Mouse (Mus musculus): ENCODE measurements at regions not wholly inside any gene's neighbourhood (a gene's known extent, or its start where the extent isn't known, plus 50 kb on each side); places are given as distances from the start of the nearest gene placed in this dataset.
A peak's percentile ranks its signal among the peaks of the same experiment; 100 is the strongest.

GRCm38 (mm10) chr16:21293569-21293968 lies 89.0 kb downstream of the Ephb3 start:
- H3K36me3 ChIP-seq (ENCODE audit: control insufficient read depth, insufficient read depth, low read length), result no peaks in the 10 kb centered on the region
- 0 out of 2 replicates have a peak overlapping the region, but pooled peaks have one; percentile 39 for H3K9ac ChIP-seq (ENCODE audit: low read depth, low read length)
- H3K4me1 ChIP-seq (ENCODE audit: control insufficient read depth, insufficient read depth, low read length), result peaks cover 39% of the 10 kb centered on the region
- peak overlapping the region; percentile 36 for H3K27ac ChIP-seq (ENCODE audit: low read depth, low read length)
- 9% methylated on average over 3 of the region's 3 CpGs for WGBS (ENCODE audit: insufficient replicate concordance)
- H3K4me2 ChIP-seq, result peak overlapping the region; percentile 27; the same call in 1 of the 2 replicates
- 0 out of 2 replicates have a peak, but pooled peaks have one; percentile 36 for ATAC-seq (replicated peaks; ENCODE audit: insufficient number of reproducible peaks, low FRiP score, low TSS enrichment)
- H3K9me3 ChIP-seq (replicated peaks; ENCODE audit: control insufficient read depth, low read length), result peaks cover 4% of the 10 kb centered on the region; the same call in 1 of the 2 replicates
- no peak overlapping the region for H3K4me3 ChIP-seq (ENCODE audit: low read depth, low read length)
- no peaks in the 10 kb centered on the region for H3K27me3 ChIP-seq (ENCODE audit: control insufficient read depth, insufficient read depth, low read length)

GRCm38 (mm10) chr16:21294677-21295411 lies 90.3 kb downstream of the Ephb3 start:
- H3K4me1 ChIP-seq (ENCODE audit: control insufficient read depth, insufficient read depth, low read length), result peaks cover 39% of the 10 kb centered on the region

GRCm38 (mm10) chr16:21295956-21296733 lies 91.6 kb downstream of the Ephb3 start:
- Histone ChIP-seq H3K27me3 (ENCODE audit: control insufficient read depth, insufficient read depth, low read length) (no peaks in the 10 kb centered on the region), H3K27ac (ENCODE audit: low read depth, low read length) (no peak overlapping the region), H3K9me3 (replicated peaks; ENCODE audit: control insufficient read depth, low read length) (no peaks in the 10 kb centered on the region), H3K36me3 (ENCODE audit: control insufficient read depth, insufficient read depth, low read length) (no peaks in the 10 kb centered on the region), H3K4me2 (no peak overlapping the region), H3K4me3 (ENCODE audit: low read depth, low read length) (no peak overlapping the region), H3K9ac (ENCODE audit: low read depth, low read length) (no peak overlapping the region), H3K4me1 (ENCODE audit: control insufficient read depth, insufficient read depth, low read length) (peaks cover 39% of the 10 kb centered on the region)
- no peak for ATAC-seq (replicated peaks; ENCODE audit: insufficient number of reproducible peaks, low FRiP score, low TSS enrichment)
- 65% methylated on average over 13 of the region's 13 CpGs for WGBS (ENCODE audit: insufficient replicate concordance)

More at GRCm38 (mm10) chr16:21294677-21295411, 90.3 kb downstream of the Ephb3 start:
- Histone ChIP-seq H3K27ac (ENCODE audit: low read depth, low read length) (peak overlapping the region; percentile 42), H3K4me3 (ENCODE audit: low read depth, low read length) (no peak overlapping the region), H3K36me3 (ENCODE audit: control insufficient read depth, insufficient read depth, low read length) (no peaks in the 10 kb centered on the region), H3K4me2 (peak overlapping the region; percentile 7), H3K27me3 (ENCODE audit: control insufficient read depth, insufficient read depth, low read length) (no peaks in the 10 kb centered on the region), H3K9ac (ENCODE audit: low read depth, low read length) (no peak overlapping the region), H3K9me3 (replicated peaks; ENCODE audit: control insufficient read depth, low read length) (no peaks in the 10 kb centered on the region)
- 19% methylated on average over 9 of the region's 9 CpGs for WGBS (ENCODE audit: insufficient replicate concordance)
- peak; percentile 40 for ATAC-seq (replicated peaks; ENCODE audit: insufficient number of reproducible peaks, low FRiP score, low TSS enrichment)

GRCm38 (mm10) chr16:21296786-21297185 lies 92.2 kb downstream of the Ephb3 start:
- Histone ChIP-seq H3K4me1 (ENCODE audit: control insufficient read depth, insufficient read depth, low read length) (peaks cover 39% of the 10 kb centered on the region), H3K27me3 (ENCODE audit: control insufficient read depth, insufficient read depth, low read length) (no peaks in the 10 kb centered on the region), H3K36me3 (ENCODE audit: control insufficient read depth, insufficient read depth, low read length) (no peaks in the 10 kb centered on the region)

GRCm38 (mm10) chr16:21298866-21299265 lies 94.3 kb downstream of the Ephb3 start:
- no peak overlapping the region for H3K9ac ChIP-seq (ENCODE audit: low read depth, low read length)
- H3K9me3 ChIP-seq (replicated peaks; ENCODE audit: control insufficient read depth, low read length), result no peaks in the 10 kb centered on the region
- H3K4me3 ChIP-seq (ENCODE audit: low read depth, low read length), result no peak overlapping the region
- H3K27ac ChIP-seq (ENCODE audit: low read depth, low read length), result no peak overlapping the region
- H3K4me1 ChIP-seq (ENCODE audit: control insufficient read depth, insufficient read depth, low read length), result peaks cover 26% of the 10 kb centered on the region
- no peak overlapping the region for H3K4me2 ChIP-seq
- 58% methylated on average over 7 of the region's 7 CpGs for WGBS (ENCODE audit: insufficient replicate concordance)
- ATAC-seq (replicated peaks; ENCODE audit: insufficient number of reproducible peaks, low FRiP score, low TSS enrichment), result no peak
- H3K36me3 ChIP-seq (ENCODE audit: control insufficient read depth, insufficient read depth, low read length), result no peaks in the 10 kb centered on the region
- no peaks in the 10 kb centered on the region for H3K27me3 ChIP-seq (ENCODE audit: control insufficient read depth, insufficient read depth, low read length)

More at GRCm38 (mm10) chr16:21296786-21297185, 92.2 kb downstream of the Ephb3 start:
- H3K9me3 ChIP-seq (replicated peaks; ENCODE audit: control insufficient read depth, low read length), result no peaks in the 10 kb centered on the region
- H3K27ac ChIP-seq (ENCODE audit: low read depth, low read length), result no peak overlapping the region
- no peak for ATAC-seq (replicated peaks; ENCODE audit: insufficient number of reproducible peaks, low FRiP score, low TSS enrichment)
- WGBS (ENCODE audit: insufficient replicate concordance), result 62% methylated on average over 3 of the region's 3 CpGs
- no peak overlapping the region for H3K4me2 ChIP-seq
- no peak overlapping the region for H3K9ac ChIP-seq (ENCODE audit: low read depth, low read length)
- no peak overlapping the region for H3K4me3 ChIP-seq (ENCODE audit: low read depth, low read length)

GRCm38 (mm10) chr16:21305859-21306258 lies 101.3 kb downstream of the Ephb3 start:
- Histone ChIP-seq H3K9me3 (replicated peaks; ENCODE audit: control insufficient read depth, low read length) (no peaks in the 10 kb centered on the region; the same call in 1 of the 2 replicates), H3K27ac (ENCODE audit: low read depth, low read length) (no peak overlapping the region), H3K4me1 (ENCODE audit: control insufficient read depth, insufficient read depth, low read length) (peaks cover 4% of the 10 kb centered on the region), H3K9ac (ENCODE audit: low read depth, low read length) (no peak overlapping the region), H3K4me3 (ENCODE audit: low read depth, low read length) (no peak overlapping the region), H3K4me2 (no peak overlapping the region), H3K27me3 (ENCODE audit: control insufficient read depth, insufficient read depth, low read length) (no peaks in the 10 kb centered on the region), H3K36me3 (ENCODE audit: control insufficient read depth, insufficient read depth, low read length) (no peaks in the 10 kb centered on the region)
- WGBS (ENCODE audit: insufficient replicate concordance), result 79% methylated on average over 3 of the region's 3 CpGs
- no peak for ATAC-seq (replicated peaks; ENCODE audit: insufficient number of reproducible peaks, low FRiP score, low TSS enrichment)

GRCm38 (mm10) chr16:21308513-21308912 lies 104.0 kb downstream of the Ephb3 start:
- Histone ChIP-seq H3K27me3 (ENCODE audit: control insufficient read depth, insufficient read depth, low read length) (no peaks in the 10 kb centered on the region; the same call in 1 of the 2 replicates), H3K4me2 (no peak overlapping the region), H3K36me3 (ENCODE audit: control insufficient read depth, insufficient read depth, low read length) (no peaks in the 10 kb centered on the region), H3K9me3 (replicated peaks; ENCODE audit: control insufficient read depth, low read length) (no peaks in the 10 kb centered on the region; the same call in 1 of the 2 replicates), H3K4me3 (ENCODE audit: low read depth, low read length) (no peak overlapping the region), H3K27ac (ENCODE audit: low read depth, low read length) (no peak overlapping the region), H3K4me1 (ENCODE audit: control insufficient read depth, insufficient read depth, low read length) (peaks cover 12% of the 10 kb centered on the region), H3K9ac (ENCODE audit: low read depth, low read length) (no peak overlapping the region)
- 71% methylated on average over 8 of the region's 8 CpGs for WGBS (ENCODE audit: insufficient replicate concordance)
- ATAC-seq (replicated peaks; ENCODE audit: insufficient number of reproducible peaks, low FRiP score, low TSS enrichment), result no peak

- Histone ChIP-seq H3K9ac (ENCODE audit: low read depth, low read length) (peak overlapping the region; percentile 78), H3K27ac (ENCODE audit: low read depth, low read length) (peak overlapping the region; percentile 75), H3K4me1 (ENCODE audit: control insufficient read depth, insufficient read depth, low read length) (peaks cover 19% of the 10 kb centered on the region), H3K36me3 (ENCODE audit: control insufficient read depth, insufficient read depth, low read length) (no peaks in the 10 kb centered on the region), H3K9me3 (replicated peaks; ENCODE audit: control insufficient read depth, low read length) (no peaks in the 10 kb centered on the region), H3K27me3 (ENCODE audit: control insufficient read depth, insufficient read depth, low read length) (no peaks in the 10 kb centered on the region; the same call in 1 of the 2 replicates), H3K4me2 (peak overlapping the region; percentile 86), H3K4me3 (ENCODE audit: low read depth, low read length) (peak overlapping the region; percentile 43)
- WGBS (ENCODE audit: insufficient replicate concordance), result 3% methylated on average over 35 of the region's 35 CpGs
- ATAC-seq (replicated peaks; ENCODE audit: insufficient number of reproducible peaks, low FRiP score, low TSS enrichment), result peak; percentile 80
Measured at GRCm38 (mm10) chr16:21310636-21311615, 106.4 kb downstream of the Ephb3 start.

Data from heart, embryonic 11.5 days (tissue).